Mouse (Mus musculus) embryonic fibroblast, embryonic 13.5 days (primary cell): Measurements from ENCODE around the gene Cdh23.

Source experiments
- CTCF ChIP-seq: IDR thresholded peaks from 2 replicates; pipeline ENCODE4 v1.5.1; 2011; ENCODE audit warnings: mild to moderate bottlenecking, control low read depth, low read length, moderate library complexity, borderline replicate concordance; ENCODE audit not compliant: insufficient read depth
- POLR2A ChIP-seq: IDR thresholded peaks from 2 replicates; pipeline ENCODE4 v1.6.1; 2011; ENCODE audit warnings: low read depth, mild to moderate bottlenecking, control low read depth, low read length, moderate library complexity

DNA sequence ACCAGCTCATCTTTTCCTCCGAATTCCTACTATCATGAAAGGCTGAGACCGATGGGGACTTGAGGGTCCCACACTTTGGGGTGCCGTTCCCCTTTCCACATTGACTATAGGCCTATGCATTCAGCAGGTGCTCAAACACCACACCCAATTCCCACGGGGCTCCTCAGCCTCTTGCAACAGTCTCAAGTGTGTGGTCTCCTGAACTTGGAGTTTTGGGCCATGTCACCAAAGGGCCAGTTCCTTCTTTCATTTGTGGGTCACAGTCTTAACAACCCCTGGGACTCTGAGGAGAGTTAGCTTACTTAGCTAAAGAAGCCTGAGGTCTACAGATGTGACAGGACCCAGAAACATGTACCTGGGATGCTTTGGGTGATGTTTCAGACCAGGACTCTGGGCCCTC is 380.1 kb downstream of the Cdh23 start:
- TF ChIP-seq CTCF (no peak), POLR2A (no peak)
